Mouse (Mus musculus) MN1 (cell line): ENCODE data around the gene Arhgef10l.

Experiments
- DNase-seq: peaks from one replicate; pipeline ENCODE4 v3.0.0-alpha.2; 2016; ENCODE audit warnings: low spot score

Arhgef10l gene

GRCm38 (mm10) chr4:140634861-140635388 lies 30.9 kb downstream of the Arhgef10l start:
- DNase-seq, result peak; percentile 78

- DNase-seq, result no peak
These were observed 34.4 kb downstream of the Arhgef10l start for GRCm38 (mm10) chr4:140631276-140631849.

GRCm38 (mm10) chr4:140630651-140631241 lies 35.1 kb downstream of the Arhgef10l start:
- peak; percentile 47 for DNase-seq

DNA sequence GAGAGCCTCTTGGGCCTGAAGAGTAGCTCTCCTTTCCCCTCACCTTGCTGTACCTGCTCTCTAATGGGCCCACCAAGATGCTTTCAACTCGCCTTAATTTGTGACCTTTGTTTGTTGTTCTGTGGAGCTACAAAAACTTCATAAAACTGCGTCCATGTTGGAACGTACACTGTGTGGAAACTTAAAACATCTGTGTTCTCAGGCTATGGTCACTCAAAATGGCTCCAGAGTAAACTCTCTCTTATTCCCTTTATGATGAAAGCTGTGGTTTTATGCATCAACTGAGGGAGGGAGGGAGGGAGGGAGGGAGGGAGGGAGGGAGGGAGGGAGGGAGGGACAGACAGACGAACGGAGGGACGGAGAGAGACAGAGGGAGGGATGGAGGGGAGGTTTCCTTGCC lies 35.7 kb downstream of the Arhgef10l start:
- no peak for DNase-seq

- no peak for DNase-seq
These were observed 36.8 kb downstream of the Arhgef10l start for GRCm38 (mm10) chr4:140628971-140629370.

DNA sequence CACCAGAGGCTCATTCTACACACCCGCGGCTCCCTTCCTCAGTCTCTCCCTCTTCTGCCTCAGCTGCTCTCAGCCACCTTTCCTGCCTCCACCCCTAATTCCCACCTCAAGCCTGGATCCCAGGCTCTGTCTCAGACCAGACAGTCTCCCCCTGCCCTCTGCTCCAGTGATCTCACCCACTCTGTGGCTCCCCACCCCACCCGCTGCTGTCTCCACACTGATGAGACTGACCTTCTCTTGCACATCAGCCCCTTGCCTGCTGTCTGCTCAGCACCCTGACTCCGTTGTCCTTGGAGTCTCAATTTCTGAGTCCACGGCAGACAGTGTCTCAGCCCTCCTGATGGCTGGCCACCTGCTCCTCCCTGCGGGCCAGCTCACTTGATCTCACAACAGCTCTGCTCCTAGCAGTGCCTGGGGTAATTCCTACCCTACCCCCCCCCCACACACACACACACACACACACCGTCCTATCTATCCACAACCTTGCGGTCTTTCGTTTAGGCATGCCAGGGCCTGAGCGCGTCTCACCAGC lies 37.3 kb downstream of the Arhgef10l start:
- DNase-seq, result no peak

- DNase-seq, result no peak
These were observed 39.9 kb downstream of the Arhgef10l start for GRCm38 (mm10) chr4:140625651-140626525.

DNA sequence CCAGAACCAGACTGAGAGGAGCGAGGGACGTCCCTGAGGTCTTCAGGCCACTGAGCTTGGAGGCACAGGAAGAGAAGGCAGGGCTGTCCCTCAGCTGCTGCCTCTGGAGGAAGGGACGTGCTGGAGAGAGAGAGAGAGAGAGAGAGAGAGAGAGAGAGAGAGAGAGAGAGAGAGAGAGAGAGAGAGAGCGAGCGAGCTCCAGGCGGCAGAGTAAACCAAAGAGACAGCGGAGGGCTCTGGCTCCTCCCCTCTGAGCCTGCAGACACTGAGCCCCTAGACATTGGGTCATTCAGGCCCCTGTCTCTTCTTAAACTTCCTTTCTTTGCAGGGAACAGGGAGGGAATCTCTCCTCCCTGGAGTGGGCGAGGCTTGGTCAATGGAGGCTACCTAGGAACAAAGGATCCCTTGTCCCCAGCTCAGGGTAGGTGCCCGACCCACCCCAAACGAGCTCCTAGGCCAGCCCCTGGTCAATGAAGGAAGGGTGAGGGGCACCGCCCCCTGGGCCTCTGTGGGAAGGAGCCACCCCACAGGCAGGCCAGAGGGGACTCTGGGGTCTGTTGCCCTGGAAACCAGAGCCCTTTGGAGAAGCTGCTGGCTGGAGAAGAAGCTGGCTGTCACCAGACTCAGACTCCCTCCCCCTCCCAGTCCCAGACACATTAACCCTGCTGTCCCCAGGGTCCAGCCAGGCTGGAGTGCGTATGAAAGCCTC lies 41.2 kb downstream of the Arhgef10l start:
- peak; percentile 82 for DNase-seq

DNA sequence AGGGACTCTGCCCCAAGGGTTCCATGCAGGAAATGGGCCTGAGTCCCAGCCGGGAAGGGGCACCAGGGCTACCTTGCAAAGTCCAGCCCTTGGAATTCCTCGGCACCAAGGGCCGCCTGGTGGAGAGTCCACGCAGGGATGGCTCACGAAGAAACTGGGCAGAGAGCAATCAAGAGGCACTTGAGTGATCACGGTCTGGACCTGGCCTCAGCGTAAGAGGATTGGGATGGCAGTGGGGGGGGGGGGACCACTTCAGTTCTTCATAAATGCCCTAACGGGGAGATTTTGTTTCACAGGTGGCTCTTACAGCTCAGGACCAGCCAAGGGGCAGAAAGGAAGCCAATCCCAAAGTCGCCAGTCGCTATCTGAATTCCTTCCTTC lies 41.7 kb downstream of the Arhgef10l start:
- DNase-seq, result peak; percentile 57

DNA sequence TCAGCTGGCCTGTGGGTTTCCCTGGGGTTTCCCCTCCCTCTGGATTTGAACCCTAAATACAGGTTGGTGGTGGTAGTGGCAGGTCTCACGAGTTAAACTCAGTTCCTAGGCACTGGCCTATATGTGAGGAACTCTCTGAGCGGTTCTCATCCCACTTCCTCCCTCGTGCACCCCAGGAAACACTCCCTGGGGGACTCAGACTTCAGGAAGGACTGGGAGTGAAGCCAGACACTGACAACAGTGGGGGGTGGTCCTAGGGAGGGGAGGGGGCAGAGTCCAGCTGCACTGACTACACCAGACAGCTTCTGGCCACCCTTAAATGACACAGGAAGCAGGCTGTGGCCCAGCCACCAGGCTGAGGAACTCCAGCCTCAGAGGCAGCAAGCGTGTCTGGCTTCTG lies 43.0 kb downstream of the Arhgef10l start:
- no peak for DNase-seq

GRCm38 (mm10) chr4:140620496-140620895 lies 45.3 kb downstream of the Arhgef10l start:
- no peak for DNase-seq

DNA sequence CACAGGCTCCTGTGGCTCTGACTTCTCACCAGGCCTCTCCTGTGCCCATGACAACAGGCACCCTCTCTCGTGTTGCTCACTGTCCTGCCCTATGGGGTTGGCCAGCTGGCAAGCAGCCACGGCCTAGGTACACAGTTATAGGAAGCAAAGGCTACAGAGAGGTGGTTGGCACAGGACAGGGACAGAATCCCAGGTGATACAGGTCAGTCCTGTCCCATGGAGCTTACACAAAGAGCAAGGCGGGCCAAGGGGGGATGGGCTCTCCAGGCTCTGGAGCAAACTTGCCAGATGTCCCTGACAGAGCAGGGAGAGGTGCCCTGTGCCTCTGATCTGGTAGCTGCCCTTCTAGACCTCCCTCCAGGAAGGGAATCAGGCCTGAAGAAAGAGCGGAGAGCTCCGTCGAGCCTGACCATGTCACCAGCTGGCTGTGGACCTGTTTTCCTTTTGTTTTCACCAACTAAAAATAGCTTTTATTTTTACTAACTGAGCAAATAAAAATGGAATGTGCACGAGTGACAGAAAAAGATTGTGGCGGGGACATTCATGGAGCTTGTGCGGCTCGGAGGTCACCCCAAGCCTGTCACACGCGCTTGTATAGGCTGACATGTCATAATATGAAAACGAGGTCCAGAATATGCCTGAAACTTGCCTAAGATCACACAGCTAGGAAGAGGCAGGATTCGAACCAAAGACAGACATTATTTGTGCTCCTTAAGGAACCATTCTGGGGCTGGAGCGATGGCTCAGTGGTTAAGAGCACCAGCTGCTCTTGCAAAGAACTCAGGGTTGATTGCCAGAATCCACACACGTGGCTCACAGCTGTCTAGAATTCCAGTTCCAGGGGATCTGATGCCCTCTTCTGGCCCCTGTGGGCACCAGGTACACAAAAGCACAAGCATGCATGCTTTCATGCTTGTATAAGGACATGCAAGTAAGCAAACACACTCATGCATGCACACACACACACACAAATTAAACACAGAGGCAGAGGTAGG lies 48.1 kb downstream of the Arhgef10l start:
- DNase-seq, result peak; percentile 72

DNA sequence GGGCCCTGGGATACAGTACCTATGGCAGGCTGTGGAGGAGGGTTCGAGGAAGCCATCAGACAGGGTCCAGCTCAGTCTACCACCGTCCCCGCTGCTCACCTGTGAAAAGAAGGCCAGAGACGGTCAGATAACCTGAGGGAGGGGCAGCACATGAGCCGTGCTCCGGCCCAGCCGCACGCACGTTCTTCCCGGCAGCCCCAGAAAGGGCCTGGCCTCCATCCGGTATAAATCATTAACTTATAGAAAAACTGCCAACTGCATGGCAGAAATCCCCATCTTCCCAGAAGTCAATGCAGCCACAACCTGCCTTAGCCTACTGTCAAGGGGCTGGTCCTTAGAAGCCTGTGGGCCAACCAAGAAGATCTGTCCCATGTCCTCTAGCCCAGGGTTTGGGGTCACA lies 48.9 kb downstream of the Arhgef10l start:
- DNase-seq, result no peak

GRCm38 (mm10) chr4:140616196-140616595 lies 49.6 kb downstream of the Arhgef10l start:
- DNase-seq, result no peak

GRCm38 (mm10) chr4:140615771-140616170 lies 50.0 kb downstream of the Arhgef10l start:
- DNase-seq, result no peak

GRCm38 (mm10) chr4:140614553-140614952 lies 51.3 kb downstream of the Arhgef10l start:
- DNase-seq, result no peak

- DNase-seq, result no peak
These were observed 51.7 kb downstream of the Arhgef10l start for GRCm38 (mm10) chr4:140614145-140614544.

DNA sequence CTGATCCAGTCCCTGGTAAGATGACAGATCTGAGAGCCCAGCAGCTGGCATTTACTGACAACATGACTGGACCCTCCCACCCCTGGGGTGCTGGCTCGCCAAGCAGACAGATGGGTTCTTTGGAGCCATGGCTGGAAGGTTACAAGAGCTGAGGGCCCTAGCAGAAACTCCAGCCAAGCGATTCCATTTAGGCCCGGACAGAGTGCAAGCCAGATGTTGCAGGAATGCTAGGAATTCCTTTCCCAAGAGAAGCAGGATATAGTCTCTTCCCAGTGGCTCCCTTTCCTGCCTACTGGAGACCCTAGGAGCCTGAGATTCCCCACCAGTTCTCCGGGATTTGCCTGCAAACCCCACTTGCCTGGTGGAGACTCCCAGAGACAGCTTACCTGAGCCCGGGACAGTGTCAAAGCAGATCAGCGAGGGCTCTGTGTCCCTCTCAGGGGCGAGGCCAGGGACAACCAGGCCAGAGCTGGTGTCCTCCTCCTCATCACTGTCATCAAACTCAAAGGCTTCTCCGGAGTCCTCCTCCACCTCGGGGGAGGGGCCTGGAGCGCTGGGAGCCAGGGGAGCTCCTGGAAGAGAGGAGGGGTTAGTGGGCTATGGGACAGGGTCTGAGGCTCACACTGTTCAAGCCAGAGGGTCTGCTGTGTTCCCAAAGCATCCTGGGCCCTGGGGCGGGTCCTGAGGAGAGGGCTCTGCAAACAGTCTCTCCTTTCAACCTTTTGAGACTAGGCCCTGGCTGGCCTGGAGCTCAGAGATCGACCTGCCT lies 54.8 kb downstream of the Arhgef10l start:
- no peak for DNase-seq

GRCm38 (mm10) chr4:140608228-140608720 lies 57.5 kb downstream of the Arhgef10l start:
- no peak for DNase-seq

- no peak for DNase-seq
These were observed 59.0 kb downstream of the Arhgef10l start for GRCm38 (mm10) chr4:140606779-140607178.
